Mouse (Mus musculus) MEL (cell line): ENCODE results near the gene Top1.

Experiments
- BHLHE40 ChIP-seq: IDR thresholded peaks from 2 replicates; pipeline ENCODE4 v1.6.1; 2012; ENCODE audit warnings: low read depth, mild to moderate bottlenecking, inconsistent platforms, low read length, improper control_type of control experiment, borderline replicate concordance
- CTCF ChIP-seq, 3 experiments: IDR thresholded peaks in 2 of 3; conservative IDR thresholded peaks in 1 of 3; 2 replicates each; pipeline ENCODE4 v1.5.1; 2011 to 2012; ENCODE audit warnings: low read length in 3 of 3, low read depth in 2 of 3, mild to moderate bottlenecking in 2 of 3, improper control_type of control experiment in 1 of 3, inconsistent platforms in 1 of 3, mixed read lengths in 1 of 3, moderate library complexity in 1 of 3; ENCODE audit not compliant: control insufficient read depth in 1 of 3, insufficient read depth in 1 of 3, poor library complexity in 1 of 3, severe bottlenecking in 1 of 3
- EP300 ChIP-seq, 2 experiments: IDR thresholded peaks; 2 replicates each; pipeline ENCODE4 v1.6.1; 2011; ENCODE audit warnings: improper control_type of control experiment in 2 of 2, low read length in 2 of 2, low read depth in 1 of 2, mild to moderate bottlenecking in 1 of 2
- GATA1 ChIP-seq: IDR thresholded peaks from 2 replicates; pipeline ENCODE4 v1.6.1; 2011; ENCODE audit warnings: low read depth, low read length, improper control_type of control experiment
- MAX ChIP-seq: IDR thresholded peaks from 2 replicates; pipeline ENCODE4 v1.6.1; 2011; ENCODE audit warnings: low read length, improper control_type of control experiment
- MAZ ChIP-seq: IDR thresholded peaks from 2 replicates; pipeline ENCODE4 v1.6.1; 2012; ENCODE audit warnings: low read depth, mild to moderate bottlenecking, inconsistent platforms, low read length, improper control_type of control experiment
- NRF1 ChIP-seq: IDR thresholded peaks from 2 replicates; pipeline ENCODE4 v1.6.1; 2014; ENCODE audit warnings: low read depth, mild to moderate bottlenecking, inconsistent platforms, low read length, improper control_type of control experiment, moderate library complexity; ENCODE audit not compliant: poor library complexity, insufficient read depth, severe bottlenecking
- SMC3 ChIP-seq: IDR thresholded peaks from 2 replicates; pipeline ENCODE4 v1.6.1; 2011; ENCODE audit warnings: low read depth, low read length, improper control_type of control experiment
- TAL1 ChIP-seq: IDR thresholded peaks from 2 replicates; pipeline ENCODE4 v1.6.1; 2012; ENCODE audit warnings: mild to moderate bottlenecking, inconsistent platforms, low read length, moderate library complexity, mixed read lengths
- USF1 ChIP-seq: IDR thresholded peaks from 2 replicates; pipeline ENCODE4 v1.6.1; 2014; ENCODE audit warnings: low read depth, mild to moderate bottlenecking, inconsistent platforms, low read length, improper control_type of control experiment, moderate library complexity
- ZC3H11A ChIP-seq: IDR thresholded peaks from 2 replicates; pipeline ENCODE4 v1.6.1; 2012; ENCODE audit warnings: low read depth, mild to moderate bottlenecking, inconsistent platforms, low read length, improper control_type of control experiment
- ZMIZ1 ChIP-seq: IDR thresholded peaks from 2 replicates; pipeline ENCODE4 v1.6.1; 2012; ENCODE audit warnings: low read depth, mild to moderate bottlenecking, inconsistent platforms, low read length, improper control_type of control experiment, moderate library complexity

- TF ChIP-seq TAL1: no peak
- no peak for TF ChIP-seq ZC3H11A
- TF ChIP-seq EP300 (IDR thresholded peaks at IDR 0.05; ENCODE audit: low read depth in 1 of 2, low read length in 2 of 2): no peak
- no peak for TF ChIP-seq USF1
- no peak for TF ChIP-seq CTCF (IDR thresholded peaks at IDR 0.05 in 2 of 3, conservative IDR thresholded peaks at IDR 0.05 in 1 of 3; ENCODE audit: control insufficient read depth in 1 of 3, insufficient read depth in 1 of 3, low read depth in 2 of 3, low read length in 3 of 3, poor library complexity in 1 of 3, severe bottlenecking in 1 of 3)
- TF ChIP-seq SMC3: no peak
- no peak for TF ChIP-seq MAZ
- TF ChIP-seq BHLHE40: no peak
- TF ChIP-seq MAX: no peak
- TF ChIP-seq ZMIZ1: no peak
- TF ChIP-seq NRF1: no peak
- no peak for TF ChIP-seq GATA1
Measured at GRCm38 (mm10) chr2:160617741-160618140, 27.9 kb upstream of the Top1 start.
